Mouse (Mus musculus): ENCODE data around the gene Ripply2.

The Ripply2 gene

GRCm38 (mm10) chr9:87025764-87026163 lies 10.4 kb downstream of the Ripply2 start:
- DNase-seq (ENCODE audit: low spot score in 2 of 2): no peak

- peak; percentile 33 to 69 for DNase-seq (ENCODE audit: low spot score in 2 of 2)
Observed at GRCm38 (mm10) chr9:87027423-87028084, 12.2 kb downstream of the Ripply2 start.

- DNase-seq (ENCODE audit: low spot score in 2 of 2): no peak
Observed at GRCm38 (mm10) chr9:87032196-87032595, 16.9 kb downstream of the Ripply2 start.

- DNase-seq (ENCODE audit: low spot score in 2 of 2): no peak
Observed at GRCm38 (mm10) chr9:87034831-87035580, 19.7 kb downstream of the Ripply2 start.

- DNase-seq (ENCODE audit: low spot score in 2 of 2): no peak
Observed at GRCm38 (mm10) chr9:87049425-87049824, 34.1 kb downstream of the Ripply2 start.

- no peak for DNase-seq (ENCODE audit: low spot score in 2 of 2)
Observed at GRCm38 (mm10) chr9:87055547-87056235, 40.4 kb downstream of the Ripply2 start.

GRCm38 (mm10) chr9:87062337-87062736 lies 47.0 kb downstream of the Ripply2 start:
- no peak for DNase-seq (ENCODE audit: low spot score in 2 of 2)

GRCm38 (mm10) chr9:87068160-87068559 lies 52.8 kb downstream of the Ripply2 start:
- no peak for DNase-seq (ENCODE audit: low spot score in 2 of 2)

All from cerebellum, postnatal 4 days (tissue).